Mouse (Mus musculus) retina, postnatal 7 days (tissue): ENCODE measurements around the gene Add2.
"Not testable (repeated sequence)": the region's sequence is repeated elsewhere in the genome, so short reads cannot be mapped to it uniquely, and the experiment has no call there.

ENCODE experiments used
- DNase-seq: peaks from one replicate; pipeline ENCODE4 v3.0.0-alpha.2; 2012; ENCODE audit warnings: low read depth, low spot score

The Add2 gene

GRCm38 (mm10) chr6:86028601-86029322 lies at the start of gene Add2:
Gene Add2, plus strand, starts transcription at chr6:86028681.
- DNase-seq, result no peak

GRCm38 (mm10) chr6:85978736-85979135 lies 49.7 kb upstream of the Add2 start:
- not testable (repeated sequence) for DNase-seq

- no peak for DNase-seq
These were observed 44.1 kb upstream of the Add2 start for GRCm38 (mm10) chr6:85984351-85984750.

GRCm38 (mm10) chr6:85989570-85989969 lies 38.9 kb upstream of the Add2 start:
- not testable (repeated sequence) for DNase-seq

- not testable (repeated sequence) for DNase-seq
These were observed 37.7 kb upstream of the Add2 start for GRCm38 (mm10) chr6:85990774-85991173.

- no peak for DNase-seq
These were observed 25.0 kb upstream of the Add2 start for GRCm38 (mm10) chr6:86003405-86003925.

- peak; percentile 78 for DNase-seq
These were observed 24.0 kb upstream of the Add2 start for GRCm38 (mm10) chr6:86004271-86005148.

- peak; percentile 43 for DNase-seq
These were observed 18.5 kb upstream of the Add2 start for GRCm38 (mm10) chr6:86009980-86010379.

GRCm38 (mm10) chr6:86014812-86015211 lies 13.7 kb upstream of the Add2 start:
- not testable (repeated sequence) for DNase-seq

GRCm38 (mm10) chr6:86015871-86016270 lies 12.6 kb upstream of the Add2 start, which contains the start of gene Figla:
Gene Figla, plus strand, starts transcription at chr6:86016171.
- DNase-seq, result no peak

GRCm38 (mm10) chr6:86016793-86017350 lies 11.6 kb upstream of the Add2 start:
- DNase-seq, result no peak

GRCm38 (mm10) chr6:86019415-86020237 lies 8.9 kb upstream of the Add2 start:
- no peak for DNase-seq

GRCm38 (mm10) chr6:86020948-86021347 lies 7.5 kb upstream of the Add2 start:
- peak; percentile 29 for DNase-seq

- DNase-seq, result no peak
These were observed 1.7 kb upstream of the Add2 start for GRCm38 (mm10) chr6:86026632-86027292.

GRCm38 (mm10) chr6:86028150-86028549 lies 331 bp upstream of the Add2 start:
- no peak for DNase-seq

GRCm38 (mm10) chr6:86029323-86029713 lies 837 bp downstream of the Add2 start:
- no peak for DNase-seq

GRCm38 (mm10) chr6:86031527-86031926 lies 3.0 kb downstream of the Add2 start:
- DNase-seq, result no peak

GRCm38 (mm10) chr6:86033635-86034034 lies 5.2 kb downstream of the Add2 start:
- DNase-seq, result no peak

- DNase-seq, result no peak
These were observed 10.4 kb downstream of the Add2 start for GRCm38 (mm10) chr6:86038901-86039300.

- no peak for DNase-seq
These were observed 11.7 kb downstream of the Add2 start for GRCm38 (mm10) chr6:86040140-86040539.

GRCm38 (mm10) chr6:86047510-86047909 lies 19.0 kb downstream of the Add2 start:
- DNase-seq, result no peak
